Mouse (Mus musculus) kidney, postnatal 0 days (tissue): ENCODE results near the gene Ap3s2. TPM values are rescaled to one million over a fixed set of nuclear protein-coding genes. Genes with fewer than 3 reads are reported as not detected.

Source experiments
- ATAC-seq: fragments of 200-750 bp; cut with Nextera tagmentation; replicated peaks from 2 replicates; pipeline ENCODE4 v1.8.0; 2017; ENCODE audit warnings: low read depth, moderate number of reproducible peaks, moderate TSS enrichment, moderate library complexity; ENCODE audit not compliant: low FRiP score
- DNase-seq: peaks from one replicate; pipeline ENCODE4 v3.0.0-alpha.2; 2016; ENCODE audit warnings: low spot score
- H3K27ac ChIP-seq: fragments of 300-500 bp; sonication (generic); 2 replicates; pipeline ENCODE4 v1.5.1; 2014; ENCODE audit warnings: mild to moderate bottlenecking
- H3K27me3 ChIP-seq: fragments of 300-500 bp; sonication (generic); 2 replicates; pipeline ENCODE4 v1.6.1; 2014; ENCODE audit warnings: low read length, mixed read lengths; ENCODE audit not compliant: insufficient read depth
- H3K36me3 ChIP-seq: fragments of 300-500 bp; sonication (generic); 2 replicates; pipeline ENCODE4 v1.6.1; 2014; ENCODE audit warnings: low read length, mixed read lengths; ENCODE audit not compliant: insufficient read depth
- H3K4me1 ChIP-seq: fragments of 300-500 bp; sonication (generic); replicated peaks from 2 replicates; pipeline ENCODE4 v1.6.1; 2014; ENCODE audit warnings: antibody characterized with exemption, low read length, mixed read lengths; ENCODE audit not compliant: insufficient read depth
- H3K4me2 ChIP-seq: fragments of 300-500 bp; sonication (generic); 2 replicates; pipeline ENCODE4 v1.6.1; 2014; ENCODE audit warnings: mild to moderate bottlenecking, low read length, moderate library complexity, mixed read lengths
- H3K4me3 ChIP-seq: fragments of 300-500 bp; sonication (generic); replicated peaks from 2 replicates; pipeline ENCODE4 v1.5.1; 2014; ENCODE audit warnings: low read depth, low read length
- H3K9ac ChIP-seq: fragments of 300-500 bp; sonication (generic); 2 replicates; pipeline ENCODE4 v1.6.1; 2014; ENCODE audit warnings: low read depth, low read length
- H3K9me3 ChIP-seq: fragments of 300-500 bp; sonication (generic); replicated peaks from 2 replicates; pipeline ENCODE4 v1.6.1; 2016; ENCODE audit warnings: low read length, inconsistent platforms, mixed read lengths
- CTCF ChIP-seq: IDR thresholded peaks from 2 replicates; pipeline ENCODE4 v1.5.1; 2016; ENCODE audit warnings: antibody characterized with exemption, low read depth, mild to moderate bottlenecking, moderate library complexity
- WGBS: fragments of 180-500 bp; shearing (Covaris S2); extraction: QIAGEN DNeasy Blood & Tissue Kit; methylation state at CpG from one replicate; pipeline ENCODE4 v1.1.7; 2014; 5-methylcytosine and 5-hydroxymethylcytosine counted together
- polyA plus RNA-seq: library from polyadenylated mRNA; unstranded; fragments of >200 nt; fragmentation: Nextera tagmentation; extraction: Ambion mirVana; gene quantifications from 2 replicates; pipeline ENCODE4 v1.2.1, GENCODE M21; 2015

Ap3s2 gene
- polyA plus RNA-seq, 1 experiment from 2014 or later: 37.7 TPM

GRCm38 (mm10) chr7:79856305-79856704, 64.1 kb downstream of the Ap3s2 start:
- Histone ChIP-seq H3K9me3 (no peaks in the 10 kb centered on the region), H3K36me3 (no peaks in the 10 kb centered on the region), H3K27ac (no peak overlapping the region), H3K4me1 (no peaks in the 10 kb centered on the region), H3K9ac (no peak overlapping the region), H3K4me2 (no peak overlapping the region), H3K27me3 (no peaks in the 10 kb centered on the region), H3K4me3 (no peak overlapping the region)
- ATAC-seq (no peak), DNase-seq (no peak)
- TF ChIP-seq CTCF: no peak
- WGBS: 61% methylated on average over 4 of the region's 4 CpGs

GRCm38 (mm10) chr7:79847456-79848451, 72.7 kb downstream of the Ap3s2 start:
- no peaks in the 10 kb centered on the region for H3K27me3 ChIP-seq
- 0 out of 2 replicates have a peak overlapping the region, but pooled peaks have one; percentile 14 for H3K27ac ChIP-seq
- H3K4me2 ChIP-seq: peak overlapping the region; percentile 76
- ATAC-seq (peak; percentile 75; the same call in 1 of the 2 replicates), DNase-seq (peak; percentile 86)
- H3K4me1 ChIP-seq: peaks cover 21% of the 10 kb centered on the region; the same call in 1 of the 2 replicates
- peak overlapping the region; percentile 54 for H3K9ac ChIP-seq
- H3K9me3 ChIP-seq: no peaks in the 10 kb centered on the region
- TF ChIP-seq CTCF: no peak
- peak overlapping the region; percentile 36 for H3K4me3 ChIP-seq
- WGBS: 8% methylated on average over 52 of the region's 53 CpGs
- H3K36me3 ChIP-seq: no peaks in the 10 kb centered on the region

- Histone ChIP-seq H3K4me3 (no peak overlapping the region), H3K9ac (no peak overlapping the region), H3K36me3 (no peaks in the 10 kb centered on the region), H3K27ac (no peak overlapping the region), H3K9me3 (no peaks in the 10 kb centered on the region), H3K4me1 (peaks cover 21% of the 10 kb centered on the region; the same call in 1 of the 2 replicates), H3K27me3 (no peaks in the 10 kb centered on the region), H3K4me2 (peak overlapping the region; percentile 76)
- ATAC-seq (no peak), DNase-seq (no peak)
- no peak for TF ChIP-seq CTCF
- WGBS: 89% methylated on average over 2 of the region's 2 CpGs
Observed at GRCm38 (mm10) chr7:79846342-79846741, 74.1 kb downstream of the Ap3s2 start.

GRCm38 (mm10) chr7:79844090-79844802, 76.2 kb downstream of the Ap3s2 start:
- H3K27me3 ChIP-seq: no peaks in the 10 kb centered on the region
- H3K4me3 ChIP-seq: no peak overlapping the region
- TF ChIP-seq CTCF: no peak
- H3K9me3 ChIP-seq: no peaks in the 10 kb centered on the region
- no peaks in the 10 kb centered on the region for H3K36me3 ChIP-seq
- ATAC-seq (no peak), DNase-seq (no peak)
- WGBS: 69% methylated on average over 8 of the region's 8 CpGs
- H3K4me2 ChIP-seq: no peak overlapping the region
- no peak overlapping the region for H3K27ac ChIP-seq
- no peak overlapping the region for H3K9ac ChIP-seq
- peaks cover 21% of the 10 kb centered on the region; the same call in 1 of the 2 replicates for H3K4me1 ChIP-seq

GRCm38 (mm10) chr7:79842163-79842562, 78.3 kb downstream of the Ap3s2 start:
- whole genome bisulfite sequencing: 45% methylated on average over 7 of the region's 7 CpGs
- peak overlapping the region; percentile 54; the same call in 1 of the 2 replicates for H3K27ac ChIP-seq
- ATAC-seq: peak; percentile 82

GRCm38 (mm10) chr7:79837247-79837646, 83.2 kb downstream of the Ap3s2 start:
- H3K27ac ChIP-seq: no peak overlapping the region
- H3K27me3 ChIP-seq: no peaks in the 10 kb centered on the region
- WGBS: 53% methylated on average over 2 of the region's 2 CpGs
- H3K9ac ChIP-seq: no peak overlapping the region
- no peak overlapping the region for H3K4me2 ChIP-seq
- DNase-seq (no peak), ATAC-seq (peak; percentile 81)
- TF ChIP-seq CTCF: no peak
- no peaks in the 10 kb centered on the region for H3K9me3 ChIP-seq
- peaks cover 10% of the 10 kb centered on the region; the same call in 1 of the 2 replicates for H3K36me3 ChIP-seq
- H3K4me1 ChIP-seq: no peaks in the 10 kb centered on the region
- H3K4me3 ChIP-seq: no peak overlapping the region

More at GRCm38 (mm10) chr7:79842163-79842562, 78.3 kb downstream of the Ap3s2 start:
- H3K36me3 ChIP-seq: no peaks in the 10 kb centered on the region; the same call in 1 of the 2 replicates
- no peak for TF ChIP-seq CTCF
- peaks cover 20% of the 10 kb centered on the region; the same call in 1 of the 2 replicates for H3K4me1 ChIP-seq
- no peaks in the 10 kb centered on the region for H3K27me3 ChIP-seq
- peak overlapping the region; percentile 33; the same call in 1 of the 2 replicates for H3K4me2 ChIP-seq
- no peaks in the 10 kb centered on the region for H3K9me3 ChIP-seq
- H3K4me3 ChIP-seq: no peak overlapping the region
- DNase-seq: peak; percentile 47
- H3K9ac ChIP-seq: no peak overlapping the region
